Mouse (Mus musculus) NIH3T3 (cell line): ENCODE data around the gene Erg28.

Source experiments
- DNase-seq: peaks from one replicate; pipeline ENCODE4 v3.0.0-alpha.2; 2012; ENCODE audit warnings: low read depth

Erg28 gene

GRCm38 (mm10) chr12:85813599-85813998, 10.8 kb downstream of the Erg28 start:
- DNase-seq = no peak

GRCm38 (mm10) chr12:85811676-85812075, 12.7 kb downstream of the Erg28 start:
- no peak for DNase-seq

- DNase-seq = no peak
Observed at GRCm38 (mm10) chr12:85810959-85811358, 13.4 kb downstream of the Erg28 start.

- no peak for DNase-seq
Observed at GRCm38 (mm10) chr12:85809726-85810125, 14.6 kb downstream of the Erg28 start.

- no peak for DNase-seq
Observed at GRCm38 (mm10) chr12:85800031-85800430, 24.3 kb downstream of the Erg28 start.

- no peak for DNase-seq
Observed at GRCm38 (mm10) chr12:85795551-85795950, 28.8 kb downstream of the Erg28 start.

GRCm38 (mm10) chr12:85794094-85794493, 30.3 kb downstream of the Erg28 start:
- DNase-seq = no peak

GRCm38 (mm10) chr12:85792821-85793346, 31.5 kb downstream of the Erg28 start:
- DNase-seq = peak; percentile 44

- DNase-seq = no peak
Observed at GRCm38 (mm10) chr12:85792158-85792557, 32.2 kb downstream of the Erg28 start.

- no peak for DNase-seq
Observed at GRCm38 (mm10) chr12:85784916-85785815, 39.2 kb downstream of the Erg28 start.

GRCm38 (mm10) chr12:85781606-85782005, 42.7 kb downstream of the Erg28 start:
- no peak for DNase-seq

GRCm38 (mm10) chr12:85779707-85780106, 44.6 kb downstream of the Erg28 start:
- no peak for DNase-seq

GRCm38 (mm10) chr12:85778962-85779361, 45.4 kb downstream of the Erg28 start:
- no peak for DNase-seq

- peak; percentile 39 for DNase-seq
Observed at GRCm38 (mm10) chr12:85771356-85771755, 53.0 kb downstream of the Erg28 start.

- no peak for DNase-seq
Observed at GRCm38 (mm10) chr12:85767750-85768149, 56.6 kb downstream of the Erg28 start.

GRCm38 (mm10) chr12:85766287-85766686, 58.1 kb downstream of the Erg28 start:
- DNase-seq = peak; percentile 27
